Mouse (Mus musculus) kidney, postnatal 0 days (tissue): ENCODE measurements around the gene G6pc3. TPM values are rescaled to one million over a fixed set of nuclear protein-coding genes. Genes with fewer than 3 reads are reported as not detected.

Experiments used
- ATAC-seq: fragments of 200-750 bp; cut with Nextera tagmentation; replicated peaks from 2 replicates; pipeline ENCODE4 v1.8.0; 2017; ENCODE audit warnings: low read depth, moderate number of reproducible peaks, moderate TSS enrichment, moderate library complexity; ENCODE audit not compliant: low FRiP score
- DNase-seq: peaks from one replicate; pipeline ENCODE4 v3.0.0-alpha.2; 2016; ENCODE audit warnings: low spot score
- H3K27ac ChIP-seq: fragments of 300-500 bp; sonication (generic); 2 replicates; pipeline ENCODE4 v1.5.1; 2014; ENCODE audit warnings: mild to moderate bottlenecking
- H3K27me3 ChIP-seq: fragments of 300-500 bp; sonication (generic); 2 replicates; pipeline ENCODE4 v1.6.1; 2014; ENCODE audit warnings: low read length, mixed read lengths; ENCODE audit not compliant: insufficient read depth
- H3K36me3 ChIP-seq: fragments of 300-500 bp; sonication (generic); 2 replicates; pipeline ENCODE4 v1.6.1; 2014; ENCODE audit warnings: low read length, mixed read lengths; ENCODE audit not compliant: insufficient read depth
- H3K4me1 ChIP-seq: fragments of 300-500 bp; sonication (generic); replicated peaks from 2 replicates; pipeline ENCODE4 v1.6.1; 2014; ENCODE audit warnings: antibody characterized with exemption, low read length, mixed read lengths; ENCODE audit not compliant: insufficient read depth
- H3K4me2 ChIP-seq: fragments of 300-500 bp; sonication (generic); 2 replicates; pipeline ENCODE4 v1.6.1; 2014; ENCODE audit warnings: mild to moderate bottlenecking, low read length, moderate library complexity, mixed read lengths
- H3K4me3 ChIP-seq: fragments of 300-500 bp; sonication (generic); replicated peaks from 2 replicates; pipeline ENCODE4 v1.5.1; 2014; ENCODE audit warnings: low read depth, low read length
- H3K9ac ChIP-seq: fragments of 300-500 bp; sonication (generic); 2 replicates; pipeline ENCODE4 v1.6.1; 2014; ENCODE audit warnings: low read depth, low read length
- H3K9me3 ChIP-seq: fragments of 300-500 bp; sonication (generic); replicated peaks from 2 replicates; pipeline ENCODE4 v1.6.1; 2016; ENCODE audit warnings: low read length, inconsistent platforms, mixed read lengths
- CTCF ChIP-seq: IDR thresholded peaks from 2 replicates; pipeline ENCODE4 v1.5.1; 2016; ENCODE audit warnings: antibody characterized with exemption, low read depth, mild to moderate bottlenecking, moderate library complexity
- WGBS: fragments of 180-500 bp; shearing (Covaris S2); extraction: QIAGEN DNeasy Blood & Tissue Kit; methylation state at CpG from one replicate; pipeline ENCODE4 v1.1.7; 2014; 5-methylcytosine and 5-hydroxymethylcytosine counted together
- polyA plus RNA-seq: library from polyadenylated mRNA; unstranded; fragments of >200 nt; fragmentation: Nextera tagmentation; extraction: Ambion mirVana; gene quantifications from 2 replicates; pipeline ENCODE4 v1.2.1, GENCODE M21; 2015

G6pc3 gene
- polyA plus RNA-seq, 1 experiment from 2014 or later = 43.6 TPM

- Histone ChIP-seq H3K4me3 (no peak overlapping the region), H3K4me2 (peak overlapping the region; percentile 50; the same call in 1 of the 2 replicates), H3K36me3 (0 out of 2 replicates have a peak, but pooled peaks cover 2% of the 10 kb centered on the region), H3K27me3 (no peaks in the 10 kb centered on the region), H3K4me1 (peaks cover 69% of the 10 kb centered on the region), H3K9me3 (no peaks in the 10 kb centered on the region), H3K27ac (peak overlapping the region; percentile 82; the same call in 1 of the 2 replicates), H3K9ac (0 out of 2 replicates have a peak overlapping the region, but pooled peaks have one; percentile 10)
- no peak for TF ChIP-seq CTCF
- DNase-seq (peak; percentile 69), ATAC-seq (no peak)
- 38% methylated on average over 12 of the region's 12 CpGs for WGBS
These were observed 26.9 kb downstream of the G6pc3 start for GRCm38 (mm10) chr11:102216056-102216885.

GRCm38 (mm10) chr11:102216886-102217240, 27.4 kb downstream of the G6pc3 start:
- Histone ChIP-seq H3K27ac (peak overlapping the region; percentile 82; the same call in 1 of the 2 replicates), H3K9me3 (no peaks in the 10 kb centered on the region), H3K4me3 (no peak overlapping the region), H3K9ac (0 out of 2 replicates have a peak overlapping the region, but pooled peaks have one; percentile 6), H3K4me2 (peak overlapping the region; percentile 50; the same call in 1 of the 2 replicates), H3K27me3 (no peaks in the 10 kb centered on the region), H3K4me1 (peaks cover 69% of the 10 kb centered on the region), H3K36me3 (0 out of 2 replicates have a peak, but pooled peaks cover 8% of the 10 kb centered on the region)
- no peak for TF ChIP-seq CTCF
- no peak for ATAC-seq
- DNase-seq = no peak
- 55% methylated on average over 5 of the region's 5 CpGs for WGBS

- Histone ChIP-seq H3K4me2 (peak overlapping the region; percentile 50), H3K9me3 (no peaks in the 10 kb centered on the region), H3K4me3 (no peak overlapping the region), H3K4me1 (peaks cover 72% of the 10 kb centered on the region), H3K27me3 (no peaks in the 10 kb centered on the region), H3K9ac (0 out of 2 replicates have a peak overlapping the region, but pooled peaks have one; percentile 6), H3K27ac (peak overlapping the region; percentile 82; the same call in 1 of the 2 replicates), H3K36me3 (0 out of 2 replicates have a peak, but pooled peaks cover 9% of the 10 kb centered on the region)
- WGBS = 77% methylated on average over 6 of the region's 6 CpGs
- ATAC-seq (no peak), DNase-seq (no peak)
- TF ChIP-seq CTCF = no peak
These were observed 28.0 kb downstream of the G6pc3 start for GRCm38 (mm10) chr11:102217396-102217795.

- Histone ChIP-seq H3K9me3 (no peaks in the 10 kb centered on the region), H3K27ac (peak overlapping the region; percentile 82), H3K27me3 (no peaks in the 10 kb centered on the region), H3K36me3 (0 out of 2 replicates have a peak, but pooled peaks cover 9% of the 10 kb centered on the region), H3K4me2 (peak overlapping the region; percentile 50), H3K4me1 (peaks cover 78% of the 10 kb centered on the region), H3K9ac (0 out of 2 replicates have a peak overlapping the region, but pooled peaks have one; percentile 13), H3K4me3 (peak overlapping the region; percentile 16)
- 58% methylated on average over 7 of the region's 7 CpGs for WGBS
- ATAC-seq (no peak), DNase-seq (no peak)
- TF ChIP-seq CTCF = no peak
These were observed 28.5 kb downstream of the G6pc3 start for GRCm38 (mm10) chr11:102217876-102218430.

GRCm38 (mm10) chr11:102218783-102219182, 29.4 kb downstream of the G6pc3 start:
- no peak; the same call in 1 of the 2 replicates for TF ChIP-seq CTCF
- 0% methylated on average over 10 of the region's 10 CpGs for WGBS
- H3K4me2 ChIP-seq = peak overlapping the region; percentile 50
- 0 out of 2 replicates have a peak, but pooled peaks cover 9% of the 10 kb centered on the region for H3K36me3 ChIP-seq
- DNase-seq = peak; percentile 98
- no peaks in the 10 kb centered on the region for H3K27me3 ChIP-seq
- peak overlapping the region; percentile 82 for H3K27ac ChIP-seq
- peaks cover 78% of the 10 kb centered on the region for H3K4me1 ChIP-seq
- 0 out of 2 replicates have a peak overlapping the region, but pooled peaks have one; percentile 25 for H3K9ac ChIP-seq
- H3K4me3 ChIP-seq = peak overlapping the region; percentile 16
- peak; percentile 86 for ATAC-seq
- H3K9me3 ChIP-seq = no peaks in the 10 kb centered on the region
